Mouse (Mus musculus) ES-Bruce4 (cell line): ENCODE measurements around the gene Bves. TPM values are rescaled to one million over a fixed set of nuclear protein-coding genes. Genes with fewer than 3 reads are reported as not detected.

Source experiments
- H3K27ac ChIP-seq: 2 replicates; pipeline ENCODE4 v1.5.1; 2012; ENCODE audit warnings: low read length, inconsistent platforms; ENCODE audit not compliant: insufficient read depth
- H3K27me3 ChIP-seq: 2 replicates; pipeline ENCODE4 v1.6.1; 2012; ENCODE audit warnings: mild to moderate bottlenecking, low read length, inconsistent platforms; ENCODE audit not compliant: control insufficient read depth, poor library complexity, insufficient read depth, severe bottlenecking
- H3K36me3 ChIP-seq: 2 replicates; pipeline ENCODE4 v1.6.1; 2012; ENCODE audit warnings: inconsistent platforms, mild to moderate bottlenecking, low read length, moderate library complexity; ENCODE audit not compliant: control insufficient read depth, poor library complexity, insufficient read depth, severe bottlenecking
- H3K4me1 ChIP-seq: one replicate; pipeline ENCODE4 v1.8.1; 2011; ENCODE audit warnings: low read length; ENCODE audit not compliant: control insufficient read depth, insufficient read depth
- H3K4me3 ChIP-seq: 2 replicates; pipeline ENCODE4 v1.5.1; 2011; ENCODE audit warnings: low read depth, mild to moderate bottlenecking, low read length
- H3K9ac ChIP-seq: 2 replicates; pipeline ENCODE4 v1.6.1; 2012; ENCODE audit warnings: low read depth, mild to moderate bottlenecking, inconsistent platforms; ENCODE audit not compliant: poor library complexity, severe bottlenecking
- H3K9me3 ChIP-seq: replicated peaks from 2 replicates; pipeline ENCODE4 v1.6.1; 2012; ENCODE audit warnings: mild to moderate bottlenecking, low read length, inconsistent platforms; ENCODE audit not compliant: control insufficient read depth, poor library complexity, insufficient read depth, severe bottlenecking
- CTCF ChIP-seq: IDR thresholded peaks from one replicate; pipeline ENCODE4 v1.8.1; 2011; ENCODE audit warnings: low read depth, low read length
- EP300 ChIP-seq: IDR thresholded peaks from 2 replicates; pipeline ENCODE4 v1.6.1; 2011; ENCODE audit warnings: low read depth, low read length; ENCODE audit not compliant: insufficient read depth
- POLR2A ChIP-seq: IDR thresholded peaks from one replicate; pipeline ENCODE4 v1.8.1; 2011; ENCODE audit warnings: low read length; ENCODE audit not compliant: insufficient read depth
- polyA plus RNA-seq: library from polyadenylated mRNA; stranded (reverse); fragments of >200 nt; gene quantifications from 2 replicates; pipeline ENCODE4 v1.2.4, GENCODE M21; 2011; ENCODE audit warnings: low read depth; ENCODE audit not compliant: missing spikeins, insufficient read depth, insufficient read length

Bves gene
- polyA plus RNA-seq, 1 experiment, result 0.78 TPM

DNA sequence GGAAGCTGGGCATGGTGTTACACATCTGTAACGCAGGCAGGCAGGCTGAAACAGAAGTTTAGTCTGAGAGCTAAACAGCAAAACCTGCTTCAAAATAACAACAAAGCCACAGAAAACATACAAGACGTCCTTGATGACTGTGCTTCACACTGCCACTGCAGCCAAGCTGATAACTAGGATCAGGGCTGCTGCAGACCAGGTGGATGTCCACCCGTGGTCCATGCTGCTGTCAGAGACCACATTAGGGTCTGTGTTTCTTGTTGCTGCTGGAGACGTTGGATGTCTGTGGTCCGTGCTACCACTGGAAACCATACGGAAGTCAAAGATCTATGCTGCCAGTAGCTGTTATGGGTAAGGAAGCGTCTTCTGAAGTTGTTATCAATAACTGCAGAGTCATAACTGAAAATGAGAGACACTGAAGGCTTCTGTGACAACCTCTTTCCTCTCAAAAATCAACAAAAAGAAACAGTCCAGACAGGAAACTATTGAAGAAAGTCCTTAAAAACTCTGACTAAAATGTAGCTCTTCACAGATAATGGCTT is 64.2 kb downstream of the Bves start:
- Histone ChIP-seq H3K36me3 (no peaks in the 10 kb centered on the region), H3K4me1 (no peaks in the 10 kb centered on the region), H3K27ac (no peak overlapping the region), H3K27me3 (no peaks in the 10 kb centered on the region), H3K4me3 (no peak overlapping the region), H3K9me3 (no peaks in the 10 kb centered on the region), H3K9ac (no peak overlapping the region)
- no peak for TF ChIP-seq EP300
- TF ChIP-seq POLR2A, result no peak
- TF ChIP-seq CTCF, result no peak

DNA sequence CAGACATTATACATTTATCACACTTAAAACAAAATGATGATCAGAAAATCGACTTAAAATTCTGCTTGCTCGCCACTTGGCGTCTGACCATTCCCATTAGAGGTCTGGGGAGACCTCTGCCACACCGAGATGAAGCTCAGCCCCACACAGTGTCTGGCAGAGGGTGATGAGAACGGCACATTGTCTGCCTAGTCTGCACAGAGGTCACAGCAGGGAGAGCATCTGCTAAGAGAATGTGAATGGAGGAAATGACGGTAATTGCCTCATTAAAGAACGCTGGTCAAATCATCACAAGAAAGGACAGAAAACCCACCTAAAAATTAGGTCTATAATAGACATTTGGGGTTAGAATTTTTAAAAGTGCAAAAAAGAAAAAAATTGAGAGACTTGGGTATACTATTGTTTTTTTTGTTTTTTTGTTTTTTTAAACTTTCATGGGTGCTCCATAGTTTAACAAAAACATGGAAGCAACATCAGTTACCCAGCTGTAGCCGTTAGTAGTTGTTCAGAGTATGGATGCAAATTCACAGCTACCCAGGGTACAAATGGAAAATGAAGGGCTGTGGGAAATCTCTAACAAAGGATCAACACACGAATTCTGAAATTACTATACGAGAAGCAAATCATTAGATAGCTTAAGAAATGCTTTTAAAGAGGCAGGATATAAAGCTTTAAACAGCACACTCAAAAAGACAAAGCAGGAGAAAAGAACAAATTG is 75.2 kb downstream of the Bves start:
- Histone ChIP-seq H3K27ac (no peak overlapping the region), H3K9me3 (no peaks in the 10 kb centered on the region), H3K9ac (no peak overlapping the region), H3K27me3 (no peaks in the 10 kb centered on the region), H3K4me3 (no peak overlapping the region), H3K36me3 (no peaks in the 10 kb centered on the region), H3K4me1 (peaks cover 2% of the 10 kb centered on the region)
- TF ChIP-seq EP300 (no peak), CTCF (no peak), POLR2A (no peak)

DNA sequence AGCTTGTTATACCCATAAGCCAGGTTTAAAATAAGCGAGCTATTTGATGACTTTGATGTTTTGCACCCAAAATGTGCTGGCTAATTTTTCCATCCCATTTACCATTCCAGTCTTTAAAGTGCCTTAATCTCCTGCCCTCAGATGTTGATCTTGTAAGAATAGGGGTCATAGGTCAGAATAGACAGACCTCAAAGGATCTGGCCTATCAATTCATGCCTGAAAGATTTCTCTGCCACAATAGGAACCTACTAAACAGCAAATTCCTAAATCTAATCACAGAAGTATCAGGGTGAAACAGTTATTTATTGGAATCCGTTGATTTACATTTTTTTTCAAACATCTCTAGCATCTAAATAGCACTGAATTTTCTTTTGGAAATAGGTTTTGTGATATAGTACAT is 76.2 kb downstream of the Bves start:
- Histone ChIP-seq H3K4me3 (no peak overlapping the region), H3K9ac (no peak overlapping the region), H3K36me3 (no peaks in the 10 kb centered on the region), H3K27ac (no peak overlapping the region), H3K4me1 (peaks cover 2% of the 10 kb centered on the region), H3K27me3 (no peaks in the 10 kb centered on the region), H3K9me3 (no peaks in the 10 kb centered on the region)
- TF ChIP-seq EP300, result no peak
- TF ChIP-seq POLR2A, result no peak
- TF ChIP-seq CTCF, result no peak

DNA sequence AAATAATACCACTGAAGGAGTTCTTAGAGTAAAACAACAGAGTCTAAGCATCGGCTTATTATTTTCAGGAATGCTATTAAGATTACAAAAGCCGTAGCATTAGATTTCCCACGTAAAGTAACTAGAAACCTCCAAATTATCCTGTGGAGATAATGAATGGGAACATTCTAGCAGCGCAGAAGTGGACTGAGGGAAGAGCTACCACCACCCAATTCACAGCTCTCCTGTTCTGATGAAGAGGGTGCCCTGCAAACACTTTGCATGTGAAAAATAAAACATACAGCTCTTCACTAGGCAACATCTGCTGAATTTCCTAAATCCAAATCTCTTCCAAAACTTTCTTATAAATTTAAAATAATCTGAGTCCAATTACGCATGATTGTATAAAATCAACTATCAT is 76.6 kb downstream of the Bves start:
- TF ChIP-seq CTCF, result no peak
- no peak for TF ChIP-seq EP300
- no peak for TF ChIP-seq POLR2A
- Histone ChIP-seq H3K4me3 (no peak overlapping the region), H3K27ac (no peak overlapping the region), H3K27me3 (no peaks in the 10 kb centered on the region), H3K36me3 (no peaks in the 10 kb centered on the region), H3K9ac (no peak overlapping the region), H3K4me1 (peaks cover 2% of the 10 kb centered on the region), H3K9me3 (no peaks in the 10 kb centered on the region)

Other genes with a start within 250 kb of the Bves start
- gene Popdc3, start 157.7 kb upstream of the Bves start, polyA plus RNA-seq, result not detected in 2 replicates
- 24.1 and 26.8 TPM in 2 replicates for gene Lin28b, start 150.6 kb downstream of the Bves start, polyA plus RNA-seq
- 18.2 and 25.5 TPM in 2 replicates for gene Hace1, start 242.1 kb downstream of the Bves start, polyA plus RNA-seq